Mouse (Mus musculus): ENCODE data around the gene Hist1h2ba.

Gene Hist1h2ba

DNA sequence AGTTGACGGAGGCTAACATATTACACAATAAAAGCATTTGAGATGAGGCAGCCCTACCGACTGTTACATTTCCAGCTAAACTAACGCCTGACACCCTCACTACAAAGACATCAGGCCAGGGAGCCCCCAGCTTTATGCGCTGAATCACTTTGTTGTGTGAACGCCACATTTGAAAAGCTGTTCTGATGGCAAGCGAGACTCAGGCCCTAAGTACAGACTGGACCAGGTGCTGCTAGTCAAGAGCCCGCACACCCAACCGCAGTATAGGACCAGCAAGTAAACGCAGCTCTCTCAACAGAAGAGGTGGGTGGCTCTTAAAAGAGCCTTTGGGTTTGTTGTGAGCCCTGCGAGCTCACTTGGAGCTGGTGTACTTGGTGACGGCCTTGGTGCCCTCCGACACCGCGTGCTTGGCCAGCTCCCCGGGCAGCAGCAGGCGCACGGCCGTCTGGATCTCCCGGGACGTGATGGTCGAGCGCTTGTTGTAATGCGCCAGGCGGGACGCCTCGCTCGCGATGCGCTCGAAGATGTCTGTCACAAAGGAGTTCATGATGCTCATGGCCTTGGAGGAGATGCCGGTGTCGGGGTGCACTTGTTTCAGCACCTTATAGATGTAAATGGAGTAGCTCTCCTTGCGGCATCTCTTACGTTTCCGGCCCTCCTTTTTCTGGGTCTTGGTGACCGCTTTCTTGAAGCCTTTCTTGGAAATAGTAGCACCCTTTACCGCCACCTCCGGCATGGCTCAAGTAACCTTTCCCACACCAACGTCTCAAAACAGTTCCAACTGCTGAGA is at the start of gene Hist1h2ba:
TSS of gene Hist1h2ba (minus strand) at position 736 of the 790 bp plus-strand sequence.
- CTCF ChIA-PET: interaction anchor here (0.7 kb wide), 1 partner anchor 19 kb away, joined by 4 read pairs; no protein-coding TSS in a partner anchor

DNA sequence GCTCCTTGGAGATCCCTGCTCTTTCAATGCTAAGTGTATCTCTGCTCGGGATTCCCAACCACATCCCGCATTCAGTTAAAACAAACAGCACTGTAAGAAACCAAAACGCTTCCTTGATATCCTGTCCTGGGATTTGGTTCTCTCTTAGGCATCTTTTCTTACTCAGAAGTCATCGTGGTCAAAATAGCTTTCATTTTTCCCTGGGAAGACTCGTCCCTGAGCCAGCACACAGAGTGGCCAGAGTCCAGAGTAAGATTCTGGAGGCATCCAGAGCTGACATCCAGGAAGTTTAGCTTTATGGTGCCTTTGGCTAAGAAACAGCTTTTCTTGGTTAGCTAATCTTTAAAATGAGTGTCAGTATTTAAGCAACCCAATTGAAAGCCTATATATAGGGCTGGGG is 38.3 kb upstream of the Hist1h2ba start:
- CTCF ChIA-PET: no interaction called here

DNA sequence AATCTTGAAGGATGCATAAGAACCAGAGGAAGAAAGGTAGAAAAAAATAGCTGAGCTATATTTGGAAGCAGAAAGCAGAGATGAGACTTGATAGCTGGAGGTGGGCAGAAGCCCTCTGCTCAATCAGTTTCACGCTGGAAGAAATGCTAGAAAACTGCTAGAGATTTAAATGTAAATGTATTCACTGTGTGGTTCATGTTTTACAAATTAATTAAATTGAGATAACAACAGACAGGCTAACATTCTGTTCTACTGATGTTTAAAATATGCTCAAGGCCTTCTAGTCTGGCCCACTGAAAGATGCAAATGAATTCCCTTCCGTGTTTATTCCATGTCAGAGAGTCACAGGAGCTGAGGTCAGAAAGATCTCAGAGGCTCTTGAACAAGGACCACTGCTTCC is 37.9 kb upstream of the Hist1h2ba start:
- CTCF ChIA-PET: no interaction called here

DNA sequence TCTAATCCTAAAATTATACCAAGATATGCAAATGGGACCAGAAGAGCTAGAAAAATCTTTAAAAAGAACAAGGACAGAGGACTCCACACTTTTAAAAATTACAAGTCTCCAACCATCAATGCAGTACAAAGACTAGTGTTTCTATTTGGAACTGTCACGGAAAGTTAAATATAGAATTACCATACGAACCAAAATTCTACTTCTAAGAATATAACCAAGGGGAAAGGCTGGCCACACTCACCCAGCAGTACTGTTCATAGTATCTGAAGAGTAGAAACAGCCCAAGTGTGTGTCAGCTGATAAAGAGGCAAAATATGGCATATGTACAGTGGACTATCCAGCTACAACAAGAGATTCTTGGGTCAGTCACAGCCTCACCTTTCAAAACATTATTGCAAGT is 31.0 kb upstream of the Hist1h2ba start:
- CTCF ChIA-PET: interaction anchor here (0.7 kb wide), 2 partner anchors 15 to 24 kb away, joined by 3 read pairs; no protein-coding TSS in a partner anchor

DNA sequence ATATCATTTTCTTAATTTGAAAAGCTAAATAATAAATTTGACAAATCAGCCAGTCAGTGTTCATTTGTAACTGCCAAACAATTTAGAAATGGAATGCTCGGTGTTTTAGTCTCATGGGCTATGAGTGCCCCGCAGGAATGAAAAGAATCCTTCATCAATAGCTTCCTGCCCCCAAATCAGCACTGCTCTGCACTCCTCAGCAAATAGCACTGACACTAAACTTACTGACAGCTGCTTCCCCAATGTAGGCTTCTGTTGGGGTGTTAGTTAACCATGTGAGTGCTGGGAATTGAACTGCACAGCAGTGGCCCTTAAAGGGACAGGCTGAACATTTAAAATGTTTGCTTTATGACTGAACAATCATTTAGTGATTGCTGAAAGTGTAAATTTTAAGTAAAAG is 25.8 kb upstream of the Hist1h2ba start:
- CTCF ChIA-PET: interaction anchor here (0.8 kb wide), 1 partner anchor 9 kb away, joined by 5 read pairs; no protein-coding TSS in a partner anchor

DNA sequence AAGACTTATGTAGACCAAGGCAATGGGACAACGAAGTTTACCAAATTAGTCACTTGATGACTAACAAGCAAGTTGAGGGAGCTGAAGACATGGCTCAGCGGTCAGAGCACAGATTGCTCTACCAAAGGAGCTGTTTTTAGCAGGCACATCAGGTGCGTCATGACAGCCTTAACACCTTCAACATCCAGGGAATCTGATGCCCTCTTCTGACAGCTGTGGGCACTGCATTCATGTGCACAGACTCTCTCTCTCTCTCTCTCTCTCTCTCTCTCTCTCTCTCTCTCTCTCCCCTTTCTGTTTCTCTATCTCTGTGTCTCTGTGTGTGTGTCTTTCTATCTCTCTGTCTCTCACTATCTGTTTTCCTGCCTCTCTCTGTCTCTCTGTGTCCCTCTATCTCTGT is 17.0 kb upstream of the Hist1h2ba start:
- CTCF ChIA-PET: interaction anchor here (0.6 to 1.0 kb wide), 3 partner anchors 9 to 65 kb away, joined by 5 to 9 read pairs (median 5); no protein-coding TSS in a partner anchor

DNA sequence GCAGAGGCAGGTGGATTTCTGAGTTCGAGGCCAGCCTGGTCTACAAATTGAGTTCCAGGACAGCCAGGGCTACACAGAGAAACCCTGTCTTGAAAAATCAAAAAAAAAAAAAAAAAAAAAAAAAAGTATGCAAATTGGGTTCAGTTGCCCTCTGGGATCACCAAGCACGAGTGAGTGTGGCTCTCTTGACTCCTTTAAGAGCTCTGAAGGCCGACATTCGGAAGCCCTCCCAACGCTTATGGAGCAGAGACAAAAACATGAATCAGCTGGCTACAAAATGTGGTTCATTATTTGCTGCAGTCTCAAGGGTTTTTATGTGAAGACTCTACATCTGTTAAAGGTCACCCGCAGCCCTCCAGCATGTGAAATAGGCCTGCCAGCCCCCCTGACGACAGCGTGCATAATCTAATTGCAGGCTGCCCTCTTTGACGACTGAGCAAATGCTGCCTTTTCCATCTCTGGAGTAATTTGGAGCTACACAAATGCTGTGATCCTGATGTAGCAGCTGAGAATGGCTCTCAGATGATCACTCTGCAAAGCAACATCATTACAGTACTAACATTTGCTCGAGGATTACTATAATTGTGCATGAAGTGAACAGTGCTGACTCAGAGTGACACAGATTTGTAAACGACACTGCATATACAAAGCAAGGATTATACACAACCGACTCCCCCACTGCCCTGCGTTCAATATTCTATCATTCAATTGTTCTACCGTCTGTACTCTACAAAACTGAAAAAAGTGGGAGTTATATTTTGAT is 15.7 kb upstream of the Hist1h2ba start:
- CTCF ChIA-PET: interaction anchor here (0.6 kb wide), 1 partner anchor 16 kb away, joined by 3 read pairs; no protein-coding TSS in a partner anchor

DNA sequence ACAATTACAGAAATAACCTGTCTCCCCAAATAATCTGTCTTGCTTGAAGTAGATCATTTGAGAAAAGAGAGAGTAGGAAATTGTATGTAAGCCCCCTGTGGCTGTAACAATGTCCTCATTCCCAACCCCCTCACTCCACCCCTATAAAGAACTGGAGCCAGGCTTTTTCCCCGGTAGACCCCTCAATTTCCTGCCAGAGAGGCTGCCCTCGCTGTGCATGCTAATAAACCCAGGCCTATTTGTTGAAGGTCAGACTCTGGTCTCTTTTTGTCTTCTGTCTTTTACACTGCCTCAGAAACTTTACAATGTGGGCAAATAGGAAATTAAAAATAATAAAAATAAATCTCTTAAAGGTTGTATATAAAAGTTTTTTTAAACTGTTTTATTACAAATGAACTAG is 12.3 kb upstream of the Hist1h2ba start:
- CTCF ChIA-PET: no interaction called here

DNA sequence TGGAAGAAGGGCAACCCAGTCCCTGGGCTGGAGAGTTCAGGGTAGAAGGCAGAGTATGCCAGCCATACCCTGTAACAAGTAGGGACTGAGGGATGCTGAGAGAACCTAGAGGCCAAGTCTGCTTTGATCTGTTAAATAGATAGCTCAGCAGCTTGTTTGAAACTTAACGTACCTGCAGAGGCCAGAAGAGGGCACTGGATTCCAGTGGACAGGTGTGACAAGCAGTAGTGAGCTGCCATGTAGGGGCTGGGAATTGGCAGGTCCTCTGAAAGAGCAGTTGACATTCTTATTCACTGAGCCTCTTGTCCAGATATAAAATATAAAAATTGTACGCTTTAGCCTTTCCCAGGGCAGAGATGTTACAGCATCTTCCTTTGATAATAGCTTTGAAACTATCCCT is 8.9 kb upstream of the Hist1h2ba start:
- CTCF ChIA-PET: no interaction called here

DNA sequence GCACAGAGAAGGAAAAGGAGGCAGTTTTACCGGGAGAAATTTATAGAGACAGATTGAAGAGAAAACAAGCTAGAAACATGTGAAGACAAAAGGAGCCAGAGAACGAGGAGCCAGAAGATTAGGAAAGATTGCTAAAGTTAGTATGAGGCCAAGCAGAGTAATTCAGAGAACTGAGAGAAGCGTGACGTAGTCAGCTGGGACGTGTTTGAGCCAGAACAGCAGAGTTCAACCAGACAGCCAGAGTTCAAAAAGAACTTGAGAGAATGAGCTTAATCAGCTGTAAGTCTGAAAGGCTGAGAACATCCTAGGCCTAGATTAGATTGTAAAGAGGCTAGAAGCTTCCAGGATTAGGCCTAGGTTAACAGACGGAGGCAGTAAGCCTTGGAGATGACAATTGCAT is 6.3 kb upstream of the Hist1h2ba start:
- CTCF ChIA-PET: interaction anchor here (0.5 to 0.6 kb wide), 2 partner anchors 17 to 24 kb away, joined by 3 to 4 read pairs; no protein-coding TSS in a partner anchor

DNA sequence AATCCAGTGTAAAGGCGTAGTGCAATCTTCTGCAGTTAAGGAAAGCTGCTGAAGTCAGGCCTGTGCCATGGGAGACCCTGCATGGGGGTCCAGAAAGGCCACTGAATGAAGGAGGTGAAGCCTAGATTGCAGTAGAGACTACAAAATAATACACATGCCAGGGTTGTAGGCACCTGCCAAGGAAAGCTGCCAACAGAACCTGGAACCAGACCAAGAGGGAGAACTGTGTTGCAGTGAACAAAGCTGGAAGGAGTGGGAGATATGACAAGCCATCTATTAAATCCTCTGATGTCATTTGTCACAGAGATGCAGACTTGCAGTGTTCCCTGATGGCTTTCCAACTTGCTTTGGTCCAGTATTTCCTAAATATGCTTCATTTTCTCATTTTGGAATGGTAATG is 4.7 kb upstream of the Hist1h2ba start:
- CTCF ChIA-PET: no interaction called here

DNA sequence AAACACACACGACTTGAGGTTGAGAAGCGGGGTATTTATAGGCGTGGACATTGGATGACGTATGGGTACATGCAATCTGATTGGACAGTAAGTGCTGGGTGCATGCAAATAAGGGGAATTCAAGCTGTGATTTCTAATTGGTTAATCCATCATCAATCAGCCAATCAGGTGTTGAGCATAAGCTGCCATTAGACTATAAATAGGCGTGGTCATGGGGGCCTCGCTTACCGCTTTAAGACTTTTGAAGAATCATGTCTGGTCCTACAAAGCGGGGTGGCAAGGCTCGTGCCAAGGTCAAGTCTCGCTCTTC is 210 bp upstream of the Hist1h2ba start, which contains the start of gene Hist1h2aa:
TSS of gene Hist1h2aa (plus strand) at position 252 of the 310 bp plus-strand sequence.
- CTCF ChIA-PET: no interaction called here

DNA sequence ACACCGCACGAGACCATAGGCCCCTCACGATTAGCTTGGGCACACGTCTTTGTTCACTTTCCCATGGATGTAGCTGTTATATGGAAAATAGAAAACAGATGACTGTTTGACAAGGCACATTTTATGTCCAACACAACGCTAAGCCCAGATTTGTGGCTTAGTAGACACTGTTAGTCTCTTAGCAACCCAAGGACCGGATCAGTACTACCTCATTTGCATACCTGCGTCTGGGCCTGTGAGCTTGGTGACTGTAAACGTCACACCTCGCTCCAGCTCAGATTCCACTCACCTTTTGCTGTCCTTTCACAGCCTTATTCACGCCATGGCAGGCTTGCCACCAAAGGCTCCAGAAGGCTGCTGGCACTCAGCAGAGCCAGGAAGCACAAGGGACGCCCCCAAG is 3.1 kb downstream of the Hist1h2ba start:
- CTCF ChIA-PET: interaction anchor here (0.6 to 0.7 kb wide), 2 partner anchors 34 to 35 kb away, joined by 4 to 8 read pairs; no protein-coding TSS in a partner anchor

DNA sequence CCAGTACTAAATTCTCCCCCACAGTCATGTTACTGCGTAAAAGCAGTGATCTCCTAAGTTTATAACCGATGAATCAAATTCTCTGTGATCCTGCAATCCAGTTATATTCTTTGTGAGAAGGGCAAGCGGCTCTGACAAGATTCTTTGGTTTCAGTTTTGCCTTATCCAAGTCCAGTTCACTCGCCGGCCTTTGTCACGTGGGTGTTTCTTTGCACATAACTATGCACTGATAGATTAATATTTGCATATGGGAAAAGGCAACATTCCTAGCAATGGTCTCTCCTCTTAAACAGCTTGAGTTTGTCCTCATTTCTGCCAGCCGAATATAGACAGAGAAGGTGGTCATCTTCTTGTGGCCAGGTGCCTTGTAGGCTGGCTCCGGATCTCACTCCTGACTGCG is 3.5 kb downstream of the Hist1h2ba start:
- CTCF ChIA-PET: no interaction called here

DNA sequence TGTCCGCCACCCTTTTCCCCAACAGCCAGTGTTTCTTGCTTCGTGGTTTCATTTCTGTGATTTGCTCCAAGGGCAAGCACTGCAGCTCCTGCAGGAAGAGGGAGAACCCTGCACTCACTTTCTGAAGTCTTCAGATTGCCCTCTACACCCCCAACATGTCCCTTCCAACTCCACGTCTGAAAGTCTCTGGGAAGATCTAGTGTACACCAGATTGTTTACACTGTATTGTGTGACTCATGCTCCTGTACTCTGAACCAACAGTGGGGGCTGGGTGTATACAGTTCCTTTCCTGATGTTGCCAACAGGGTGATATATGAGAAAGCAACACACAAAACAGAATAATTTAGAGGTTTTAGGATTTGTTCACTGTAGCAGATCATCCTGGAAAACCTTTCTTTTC is 5.3 kb downstream of the Hist1h2ba start:
- CTCF ChIA-PET: interaction anchor here (0.6 kb wide), 2 partner anchors 22 to 487 kb away, joined by 5 read pairs; no protein-coding TSS in a partner anchor

DNA sequence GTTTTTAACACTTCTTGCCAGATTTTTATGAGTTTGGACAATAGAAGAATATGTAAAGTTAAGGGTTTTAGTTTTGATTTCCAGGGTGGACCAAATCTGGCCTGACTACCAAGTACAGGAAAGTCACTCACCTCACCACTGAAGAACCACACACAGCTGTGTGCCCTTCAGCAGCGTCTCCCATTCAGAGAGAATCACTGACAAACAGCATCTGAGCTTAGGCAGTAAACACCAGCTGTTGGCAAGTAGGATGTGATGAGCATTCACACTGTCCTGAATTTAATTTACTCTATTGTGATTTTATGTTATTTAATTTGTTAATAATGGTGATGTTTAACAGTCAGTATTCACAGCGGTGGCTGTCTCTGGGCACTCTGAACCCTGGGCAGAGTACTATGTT is 8.2 kb downstream of the Hist1h2ba start:
- CTCF ChIA-PET: no interaction called here

DNA sequence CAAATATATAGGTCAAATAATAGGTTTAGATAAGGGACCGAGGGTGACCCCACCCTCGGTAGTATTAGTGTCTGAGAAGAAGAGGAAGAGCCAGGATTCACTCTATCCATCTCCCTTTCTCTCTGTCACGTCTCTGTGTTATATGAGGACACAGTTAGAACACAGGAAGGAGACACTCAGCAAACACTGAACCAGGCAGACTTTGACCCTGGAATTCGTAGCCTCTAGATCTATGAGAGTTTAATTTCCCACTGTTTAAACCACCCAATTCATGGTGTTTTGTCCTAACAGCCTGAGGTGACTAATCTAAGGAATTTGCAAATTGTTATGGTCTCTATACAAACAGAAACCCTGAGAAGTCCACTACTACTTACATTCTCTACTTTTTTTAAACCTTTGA is 16.3 kb downstream of the Hist1h2ba start:
- CTCF ChIA-PET: no interaction called here

DNA sequence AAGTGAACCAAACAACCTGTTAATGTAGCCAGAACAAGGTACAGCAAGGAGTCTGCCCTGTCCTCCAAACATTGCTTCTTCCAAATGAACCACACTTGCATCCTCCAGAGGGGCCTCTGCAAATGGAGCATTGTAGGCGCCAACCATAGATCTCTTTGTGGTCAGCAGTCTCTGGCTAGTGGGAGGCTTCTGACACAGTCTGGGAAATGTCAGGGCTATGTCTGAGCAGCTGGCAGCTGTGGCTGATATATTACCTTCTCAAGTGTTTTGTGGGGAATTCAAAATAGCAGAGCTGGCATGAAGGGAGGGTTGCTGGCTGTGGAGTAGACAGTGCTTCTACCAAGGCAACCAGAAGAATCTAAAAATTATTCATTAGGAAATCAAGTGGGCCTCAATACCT is 17.8 kb downstream of the Hist1h2ba start:
- CTCF ChIA-PET: no interaction called here

DNA sequence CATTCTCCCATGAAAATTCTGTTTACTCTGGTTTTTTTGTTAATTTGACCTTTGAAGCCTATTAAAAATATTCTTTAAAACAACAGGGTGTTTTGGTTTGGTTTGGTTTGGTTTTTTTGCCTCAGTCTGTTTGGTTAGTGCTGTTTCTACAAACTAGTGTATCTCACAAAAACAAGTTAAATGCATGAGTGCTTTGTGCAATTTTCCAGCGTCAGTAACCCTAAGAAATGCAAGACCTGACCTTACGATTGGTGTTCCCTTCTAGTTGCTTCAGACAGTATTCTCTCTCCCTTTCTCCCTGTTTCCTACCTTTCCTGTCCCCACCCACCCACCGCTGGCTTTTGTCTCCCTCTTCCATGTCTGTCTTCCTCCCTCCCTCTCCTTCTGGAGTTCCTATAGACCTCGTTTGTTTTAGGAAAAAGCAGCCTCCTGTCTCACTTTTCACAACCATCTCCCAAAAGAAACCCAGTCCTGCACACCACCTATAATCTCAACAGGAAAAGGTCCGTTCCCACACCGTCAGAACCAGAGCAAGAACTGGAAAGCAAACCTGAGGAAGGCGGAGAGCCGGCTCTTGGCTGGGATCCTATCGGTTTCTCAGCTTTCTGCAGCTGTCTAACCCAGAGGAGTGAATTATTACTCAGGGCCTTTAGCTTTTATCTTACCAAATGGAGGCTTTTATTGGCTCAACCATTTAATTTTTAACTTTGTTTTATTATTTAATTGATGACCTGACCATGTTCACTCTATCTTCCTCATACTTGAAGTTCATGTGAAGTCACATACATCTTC is 19.4 kb downstream of the Hist1h2ba start, which contains the start of gene Slc17a4:
TSS of gene Slc17a4 (minus strand) at position 634 of the 792 bp plus-strand sequence.
- CTCF ChIA-PET: no interaction called here

DNA sequence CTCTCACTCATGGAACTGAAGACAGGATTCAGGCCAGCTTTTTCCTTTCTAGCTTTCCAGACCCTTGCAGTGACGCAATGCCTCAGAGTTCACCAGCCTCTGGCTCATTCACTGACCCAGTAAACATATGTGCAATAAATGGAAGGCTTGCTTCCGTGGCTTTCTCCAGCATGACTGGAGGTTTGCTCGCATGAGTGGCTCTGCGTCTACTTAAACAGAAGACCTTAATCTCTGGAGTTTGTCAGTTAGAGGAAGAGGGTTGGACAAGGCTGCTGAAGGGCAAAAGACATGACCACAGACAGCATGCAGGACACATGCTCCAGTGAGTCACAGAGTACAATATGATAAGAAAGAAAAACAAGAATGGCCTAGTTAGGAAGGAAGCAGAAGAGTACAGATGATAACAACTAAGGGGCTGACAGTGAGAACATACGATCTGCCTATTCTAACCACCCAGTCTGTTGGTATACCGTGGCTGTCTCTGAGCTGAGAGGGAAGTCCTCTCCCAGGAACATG is 20.1 kb downstream of the Hist1h2ba start:
- CTCF ChIA-PET: interaction anchor here (1.2 kb wide), 1 partner anchor 15 kb away, joined by 3 read pairs; no protein-coding TSS in a partner anchor

DNA sequence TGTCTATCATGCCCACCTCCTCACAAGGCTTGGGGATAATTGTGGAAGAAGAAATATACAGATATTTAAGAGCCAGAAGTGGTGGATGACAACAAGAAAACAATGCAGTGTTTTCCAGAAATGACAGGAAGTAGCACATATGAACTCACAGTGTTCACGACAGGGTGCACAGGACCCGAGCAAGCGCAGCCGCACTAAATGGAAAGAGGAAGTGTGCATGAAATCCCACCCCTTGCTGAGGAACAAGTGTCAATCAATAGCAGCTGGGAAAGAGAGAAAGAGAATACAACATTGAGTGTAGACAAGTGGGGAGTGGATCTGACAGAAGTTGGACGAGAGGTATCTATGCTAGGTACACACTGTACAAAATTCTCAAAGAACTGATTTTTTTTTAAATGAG is 22.6 kb downstream of the Hist1h2ba start:
- CTCF ChIA-PET: interaction anchor here (0.6 kb wide), 2 partner anchors 24 to 748 kb away, joined by 4 to 6 read pairs; no protein-coding TSS in a partner anchor
